Mouse (Mus musculus): ENCODE results near the gene Gm9603. TPM values are rescaled to one million over a fixed set of nuclear protein-coding genes. Genes with fewer than 3 reads are reported as not detected.
"Not testable (repeated sequence)": the region's sequence is repeated elsewhere in the genome, so short reads cannot be mapped to it uniquely, and the experiment has no call there.

Gene Gm9603
- not detected in 2 replicates for polyA plus RNA-seq (2014; fragmentation: Nextera tagmentation; extraction: Ambion mirVana)

GRCm38 (mm10) chr14:5687357-5687756 is at the start of gene Gm9603:
Gene Gm9603, minus strand, starts transcription at chr14:5687457.
- not testable (repeated sequence) for DNase-seq; H3K4me1 ChIP-seq (ENCODE audit: control insufficient read depth, insufficient read depth, low read length); H3K27ac ChIP-seq (replicated peaks; ENCODE audit: low read depth, low read length); H3K36me3 ChIP-seq (ENCODE audit: control insufficient read depth, insufficient read depth, low read length); H3K9me3 ChIP-seq (ENCODE audit: control insufficient read depth, low read length); H3K4me3 ChIP-seq (replicated peaks; ENCODE audit: low read depth, low read length); H3K27me3 ChIP-seq (ENCODE audit: control insufficient read depth, insufficient read depth, low read length); ATAC-seq (ENCODE audit: low FRiP score, low TSS enrichment); H3K9ac ChIP-seq (replicated peaks; ENCODE audit: low read length); H3K4me2 ChIP-seq (ENCODE audit: low read length)
- no CpG with 5 or more reads among the region's 2 CpGs for WGBS

- H3K4me1 ChIP-seq (ENCODE audit: control insufficient read depth, insufficient read depth, low read length); H3K4me2 ChIP-seq (ENCODE audit: low read length); ATAC-seq (ENCODE audit: low FRiP score, low TSS enrichment); DNase-seq; H3K9ac ChIP-seq (replicated peaks; ENCODE audit: low read length); H3K27ac ChIP-seq (replicated peaks; ENCODE audit: low read depth, low read length); H3K36me3 ChIP-seq (ENCODE audit: control insufficient read depth, insufficient read depth, low read length); H3K4me3 ChIP-seq (replicated peaks; ENCODE audit: low read depth, low read length); H3K9me3 ChIP-seq (ENCODE audit: control insufficient read depth, low read length); H3K27me3 ChIP-seq (ENCODE audit: control insufficient read depth, insufficient read depth, low read length): not testable (repeated sequence)
- no CpG with 5 or more reads among the region's 1 CpGs for whole genome bisulfite sequencing
Measured at GRCm38 (mm10) chr14:5632928-5633327, 54.3 kb downstream of the Gm9603 start, which contains the start of gene Gm8265. Gene Gm8265, minus strand, starts transcription at chr14:5633028.

Other genes with a start within 250 kb of the Gm9603 start
- 1.2 and 3.7 TPM in 2 replicates for gene Gm3194, start 232.0 kb downstream of the Gm9603 start, polyA plus RNA-seq (2014; fragmentation: Nextera tagmentation; extraction: Ambion mirVana)
- gene Gm8246, start 209.6 kb downstream of the Gm9603 start, polyA plus RNA-seq (2014; fragmentation: Nextera tagmentation; extraction: Ambion mirVana): not detected in 2 replicates
- gene Gm3187, start 203.2 kb downstream of the Gm9603 start, polyA plus RNA-seq (2014; fragmentation: Nextera tagmentation; extraction: Ambion mirVana): not detected in 2 replicates
- 15.3 and 21.8 TPM in 2 replicates for gene Gm3488, start 185.8 kb downstream of the Gm9603 start, polyA plus RNA-seq (2014; fragmentation: Nextera tagmentation; extraction: Ambion mirVana)
- gene Gm3532, start 149.0 kb downstream of the Gm9603 start, polyA plus RNA-seq (2014; fragmentation: Nextera tagmentation; extraction: Ambion mirVana): not detected in 2 replicates
- not detected in 2 replicates for gene Gm8265, start 54.4 kb downstream of the Gm9603 start, polyA plus RNA-seq (2014; fragmentation: Nextera tagmentation; extraction: Ambion mirVana)
- 0.32 and 0.74 TPM in 2 replicates for gene Gm3373, start 54.1 kb upstream of the Gm9603 start, polyA plus RNA-seq (2014; fragmentation: Nextera tagmentation; extraction: Ambion mirVana)
- gene Gm3383, start 120.5 kb upstream of the Gm9603 start, polyA plus RNA-seq (2014; fragmentation: Nextera tagmentation; extraction: Ambion mirVana): 4.8 and 10.4 TPM in 2 replicates
- not detected in 2 replicates for gene Gm3424, start 142.9 kb upstream of the Gm9603 start, polyA plus RNA-seq (2014; fragmentation: Nextera tagmentation; extraction: Ambion mirVana)
- gene Gm8237, start 192.9 kb upstream of the Gm9603 start, polyA plus RNA-seq (2014; fragmentation: Nextera tagmentation; extraction: Ambion mirVana): 0.74 and 1.4 TPM in 2 replicates